Mouse (Mus musculus) embryo, embryonic 11.5 days (tissue): ENCODE measurements around the gene Notum.
A peak's percentile ranks its signal among the peaks of the same experiment; 100 is the strongest.
"Not testable (repeated sequence)": the region's sequence is repeated elsewhere in the genome, so short reads cannot be mapped to it uniquely, and the experiment has no call there.

Experiments
- DNase-seq: peaks from one replicate; pipeline ENCODE4 v3.0.0-alpha.2; 2012; ENCODE audit warnings: low read depth, low spot score

Notum gene

DNA sequence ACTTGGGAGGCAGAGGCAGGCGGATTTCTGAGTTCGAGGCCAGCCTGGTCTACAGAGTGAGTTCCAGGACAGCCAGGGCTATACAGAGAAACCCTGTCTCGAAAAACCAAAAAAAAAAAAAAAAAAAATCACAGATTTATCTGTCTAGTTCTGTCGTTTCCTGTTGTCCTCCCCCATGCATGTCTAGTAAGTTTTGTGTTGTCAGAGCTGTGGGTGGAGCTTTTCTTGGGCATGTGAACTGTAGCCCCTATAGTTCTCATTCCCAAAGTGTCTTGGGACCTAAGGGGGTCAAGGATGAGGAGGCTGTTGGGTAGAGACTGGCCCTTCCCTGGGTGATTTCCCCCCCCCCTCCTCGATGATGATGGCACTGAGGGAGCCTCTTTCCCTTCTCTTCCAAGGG, 14.9 kb upstream of the Notum start:
- not testable (repeated sequence) for DNase-seq

GRCm38 (mm10) chr11:120673594-120674122, 12.7 kb upstream of the Notum start:
- no peak for DNase-seq

- DNase-seq, result peak; percentile 92
Observed at GRCm38 (mm10) chr11:120672687-120673593, 12.0 kb upstream of the Notum start, which contains the start of gene Aspscr1. Gene Aspscr1, plus strand, starts transcription at chr11:120672973.

DNA sequence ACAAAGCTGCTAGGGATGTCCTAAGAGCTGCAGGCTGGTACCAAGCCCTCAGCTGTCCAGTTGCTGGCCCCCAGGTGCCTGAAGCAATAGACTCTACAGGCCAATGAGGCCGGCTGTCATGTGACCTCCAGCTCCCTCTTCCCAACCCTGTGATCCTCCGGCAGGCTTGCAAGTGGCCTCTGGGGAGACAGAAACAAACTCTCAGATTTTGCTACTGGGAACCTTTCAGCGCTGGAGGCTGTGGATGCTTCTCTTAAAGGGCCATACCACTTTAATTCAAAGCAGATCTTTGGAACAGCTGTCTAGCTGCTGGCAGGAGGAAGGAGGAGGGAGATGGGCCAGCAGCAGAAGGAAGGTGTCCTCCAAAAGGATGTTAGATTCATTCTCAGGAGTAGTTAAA, 5.6 kb upstream of the Notum start:
- DNase-seq, result no peak

DNA sequence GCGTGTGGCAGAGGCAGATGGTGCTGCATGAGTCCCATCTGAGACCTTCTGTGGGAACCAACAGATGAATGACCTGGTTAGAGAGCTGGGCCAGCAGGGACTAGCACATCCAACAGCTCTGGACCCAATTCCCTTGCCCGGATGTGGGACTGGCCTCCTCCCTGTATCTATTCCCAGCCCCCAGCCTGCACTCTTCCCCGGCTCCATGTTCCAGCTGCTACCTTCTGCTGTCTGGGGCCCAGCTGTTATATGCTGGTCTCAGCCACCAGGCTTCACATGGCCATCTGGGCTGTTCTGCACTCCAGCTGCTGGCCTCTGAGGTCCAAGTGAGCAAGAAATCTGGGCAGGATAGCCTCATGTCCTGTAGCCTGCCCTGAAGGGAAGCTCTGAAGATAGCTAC, 4.4 kb upstream of the Notum start:
- DNase-seq, result no peak

DNA sequence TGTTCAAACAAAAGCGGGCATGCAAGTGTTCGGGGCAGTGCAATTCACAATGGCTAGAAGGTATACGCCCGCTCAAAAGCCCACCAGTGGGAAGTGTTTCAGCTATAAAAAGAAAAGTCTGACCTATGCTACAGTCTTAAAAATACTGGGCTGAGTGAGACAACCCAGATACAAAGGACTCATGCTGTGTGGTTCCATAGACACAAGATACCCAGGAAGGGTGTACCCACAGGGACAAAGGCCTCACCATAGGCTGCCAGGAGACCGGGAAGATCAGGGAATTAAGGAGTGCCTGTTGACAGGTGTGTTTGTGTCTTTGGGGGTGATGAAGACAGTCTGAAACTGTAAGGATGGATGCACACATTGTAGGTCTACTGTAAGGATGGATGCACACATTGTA, 2.7 kb upstream of the Notum start:
- no peak for DNase-seq

- no peak for DNase-seq
Observed at GRCm38 (mm10) chr11:120662759-120663158, 1.8 kb upstream of the Notum start.

DNA sequence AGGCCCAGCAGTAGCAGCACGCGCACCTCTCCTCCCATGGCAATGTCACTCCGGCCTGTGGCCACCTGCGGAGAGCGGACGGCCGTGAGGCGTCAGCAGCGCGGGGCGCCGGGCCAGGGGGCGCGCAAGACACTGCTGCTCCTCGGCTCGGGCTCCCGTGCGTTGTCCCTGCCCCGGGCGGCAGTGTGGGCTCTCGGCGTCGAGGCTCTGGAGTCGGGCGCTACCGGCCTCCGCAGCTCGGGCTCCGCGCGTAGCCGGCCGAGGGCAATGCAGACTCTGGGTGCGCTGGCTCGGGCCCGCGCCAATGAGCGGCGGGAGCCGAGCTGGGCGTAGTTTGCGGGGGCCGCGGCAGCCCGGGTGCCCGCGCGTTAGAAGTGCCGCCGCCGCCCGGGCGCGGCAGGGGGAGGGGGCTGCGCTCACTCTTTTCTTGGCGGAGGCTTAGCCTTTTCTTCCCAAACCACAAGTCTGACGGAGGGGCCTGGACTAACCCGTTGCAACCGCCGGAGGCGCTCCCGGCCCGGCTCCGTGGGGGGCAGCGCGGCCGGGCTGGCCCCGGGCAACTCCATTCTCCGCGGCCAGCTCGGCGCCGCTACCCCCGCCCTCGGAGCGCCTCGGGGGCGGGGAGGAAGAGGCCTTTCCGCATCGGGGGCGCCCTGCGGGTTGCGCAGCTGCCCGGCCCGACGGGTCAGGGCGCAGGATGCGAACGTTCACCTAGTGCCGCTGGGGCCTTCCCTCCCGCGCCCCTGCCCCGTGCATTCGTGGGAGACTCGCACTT, 487 bp downstream of the Notum start:
- DNase-seq, result no peak

- DNase-seq, result no peak
Observed at GRCm38 (mm10) chr11:120659509-120660300, 1.3 kb downstream of the Notum start.

- DNase-seq, result peak; percentile 60
Observed at GRCm38 (mm10) chr11:120658876-120659410, 2.0 kb downstream of the Notum start.

DNA sequence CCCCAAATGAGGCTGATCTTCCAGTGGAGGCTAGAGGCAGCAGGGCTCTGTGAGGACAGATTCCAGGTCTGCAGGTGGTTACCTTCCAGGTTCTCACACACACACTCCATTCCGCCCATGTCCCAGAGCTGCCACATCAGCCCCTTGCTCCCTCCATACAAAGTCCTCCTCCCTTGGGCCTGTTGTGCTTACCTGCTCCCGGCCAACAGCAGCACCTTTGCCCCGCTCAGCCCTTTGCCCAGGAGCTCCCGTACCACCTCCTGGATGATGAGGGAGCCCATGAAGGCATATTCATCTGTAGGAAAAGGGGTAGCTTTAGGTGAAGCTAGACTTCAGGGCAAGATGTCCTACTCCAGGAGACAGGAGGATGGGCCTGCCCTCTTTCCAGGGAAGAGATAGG, 3.7 kb downstream of the Notum start:
- no peak for DNase-seq

DNA sequence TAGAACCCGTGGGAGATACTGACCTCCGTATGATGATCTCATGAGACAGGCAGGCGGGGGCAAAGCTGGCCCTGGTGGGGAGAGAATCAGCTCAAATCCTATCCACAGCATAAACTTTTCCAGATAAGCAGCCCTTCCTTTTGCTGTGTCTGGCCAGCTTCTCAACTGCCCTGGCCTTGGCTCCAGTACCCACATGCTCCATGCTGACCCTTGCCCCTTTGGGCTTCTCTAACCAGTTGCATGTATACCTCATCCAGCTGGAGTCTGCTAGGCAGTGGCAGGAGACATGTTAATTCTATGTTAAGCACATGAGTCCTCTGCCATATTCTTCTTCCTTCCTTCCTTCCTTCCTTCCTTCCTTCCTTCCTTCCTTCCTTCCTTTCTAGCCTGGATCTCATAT, 6.2 kb downstream of the Notum start:
- no peak for DNase-seq

DNA sequence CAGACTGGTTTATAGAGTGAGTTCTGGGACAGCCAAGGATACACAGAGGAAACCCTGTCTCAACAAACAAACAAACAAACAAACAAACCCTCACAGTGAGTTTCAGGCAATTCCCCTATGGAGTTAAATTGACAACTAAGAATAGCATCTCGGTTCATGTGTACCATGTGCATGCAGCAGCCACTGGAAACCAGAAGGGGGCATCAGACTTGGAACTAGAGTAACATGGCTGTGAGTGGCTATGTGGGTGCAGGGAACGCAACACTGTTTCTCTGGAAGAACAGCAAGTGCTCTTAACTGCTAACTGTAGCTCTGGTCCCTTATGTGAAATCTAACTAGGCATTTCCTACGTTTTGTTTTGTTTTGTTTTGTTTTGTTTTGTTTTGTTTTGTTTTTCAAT, 9.1 kb downstream of the Notum start:
- no peak for DNase-seq

- no peak for DNase-seq
Observed at GRCm38 (mm10) chr11:120648001-120648476, 12.9 kb downstream of the Notum start, which contains the start of gene Myadml2. Gene Myadml2, minus strand, starts transcription at chr11:120648158.

GRCm38 (mm10) chr11:120647047-120647830, 13.7 kb downstream of the Notum start:
- no peak for DNase-seq

DNA sequence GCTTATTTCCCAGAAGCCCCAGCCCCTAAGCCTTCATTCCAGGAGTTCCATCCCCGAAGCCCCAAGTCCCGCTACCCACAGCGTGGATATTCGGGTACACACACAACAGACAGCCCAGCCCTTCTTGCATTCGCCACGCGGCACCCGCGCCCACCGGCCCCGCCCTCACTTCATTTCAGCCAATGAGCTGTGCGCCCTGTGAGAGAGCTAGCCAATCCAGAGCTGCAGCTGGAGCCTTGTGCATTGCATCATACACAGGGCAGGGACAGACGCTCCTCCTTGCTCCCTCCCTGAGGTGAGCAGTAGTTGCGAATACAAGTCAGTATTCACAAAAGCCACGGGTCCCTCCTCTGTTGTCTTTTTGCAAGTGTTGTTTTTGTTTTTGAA, 17.4 kb downstream of the Notum start, which contains the start of gene Pycr1:
TSS of gene Pycr1 (minus strand) at position 169 of the 387 bp plus-strand sequence.
- DNase-seq, result peak; percentile 88

DNA sequence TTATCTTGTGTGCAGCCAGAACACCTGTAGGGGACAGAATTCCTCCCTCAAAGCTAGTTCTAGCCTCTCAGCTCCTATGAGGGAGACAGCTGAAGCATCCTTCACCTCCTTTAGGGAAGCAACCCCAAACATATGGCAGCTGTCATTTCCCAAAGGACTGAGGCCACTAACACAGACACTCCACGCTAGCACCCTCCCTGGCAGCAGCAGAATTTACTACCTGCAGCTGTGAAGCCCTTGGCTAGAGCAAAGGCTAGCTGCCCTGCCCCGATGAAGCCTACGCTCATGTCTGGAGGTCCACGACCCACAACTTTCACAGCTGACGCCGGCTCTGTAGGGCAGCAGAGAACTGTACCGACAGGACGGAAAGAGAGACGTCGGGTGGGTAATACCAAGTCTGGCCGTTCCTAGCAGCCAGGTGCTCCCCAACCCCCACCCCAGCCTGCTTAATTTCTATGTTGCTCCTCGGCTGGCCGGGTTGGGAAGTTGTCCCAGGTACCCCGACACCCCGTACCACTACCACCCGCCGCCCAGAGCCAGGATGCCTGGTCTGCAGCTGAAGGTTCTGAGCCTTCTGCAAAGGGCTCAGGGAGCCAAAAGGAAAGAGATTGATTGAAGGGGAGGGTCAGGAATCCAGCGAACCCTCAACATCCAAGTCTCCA, 17.9 kb downstream of the Notum start:
- no peak for DNase-seq

- no peak for DNase-seq
Observed at GRCm38 (mm10) chr11:120641869-120642268, 19.1 kb downstream of the Notum start.

- no peak for DNase-seq
Observed at GRCm38 (mm10) chr11:120641255-120641654, 19.7 kb downstream of the Notum start.

- no peak for DNase-seq
Observed at GRCm38 (mm10) chr11:120634810-120635209, 26.2 kb downstream of the Notum start.
